Mouse (Mus musculus): ENCODE data around the gene Tas2r102. TPM values are rescaled to one million over a fixed set of nuclear protein-coding genes. Genes with fewer than 3 reads are reported as not detected.

Gene Tas2r102
- not detected in 2 replicates for polyA plus RNA-seq (2015; fragmentation: Nextera tagmentation; extraction: Ambion mirVana)

DNA sequence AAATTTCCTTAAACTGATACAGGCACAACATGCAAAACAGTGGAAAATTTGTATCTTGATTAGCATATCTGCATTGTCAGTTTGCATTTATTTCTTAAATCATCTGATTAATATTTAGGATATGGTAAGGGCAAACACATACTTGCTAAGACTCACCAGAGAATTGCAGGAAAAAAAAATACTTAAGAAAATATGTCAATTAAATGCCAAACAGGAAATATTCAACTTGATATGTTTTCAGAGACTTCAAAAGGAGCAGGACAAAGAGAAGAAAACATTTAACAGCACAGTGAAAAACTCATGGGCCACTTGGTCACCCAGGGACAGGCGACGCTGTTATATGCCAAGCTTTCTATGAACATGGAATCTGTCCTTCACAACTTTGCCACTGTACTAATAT is at the start of gene Tas2r102:
TSS of gene Tas2r102 (plus strand) at position 301 of the 400 bp plus-strand sequence.
- H3K9me3 ChIP-seq (ENCODE audit: low read length): no peaks in the 10 kb centered on the region
- DNase-seq (ENCODE audit: low spot score) (no peak), ATAC-seq (no peak)
- H3K4me2 ChIP-seq (replicated peaks; ENCODE audit: low read depth, low read length): no peak within 1 kb of the TSS
- H3K36me3 ChIP-seq (ENCODE audit: insufficient read depth, low read length): no peaks in the 10 kb centered on the region
- WGBS: 92% methylated on average over 2 of the region's 2 CpGs
- no peaks in the 10 kb centered on the region for H3K27me3 ChIP-seq (replicated peaks; ENCODE audit: insufficient read depth, low read length)
- no peak for TF ChIP-seq CTCF (IDR thresholded peaks at IDR 0.05)
- no peak for TF ChIP-seq EP300 (IDR thresholded peaks at IDR 0.05)
- H3K9ac ChIP-seq (replicated peaks; ENCODE audit: low read depth): no peak within 1 kb of the TSS
- no peak within 1 kb of the TSS for H3K4me3 ChIP-seq (ENCODE audit: low read depth, low read length)
- no peaks in the 10 kb centered on the region for H3K4me1 ChIP-seq (ENCODE audit: insufficient read depth, low read depth, low read length)
- H3K27ac ChIP-seq (ENCODE audit: low read length): no peak within 1 kb of the TSS

DNA sequence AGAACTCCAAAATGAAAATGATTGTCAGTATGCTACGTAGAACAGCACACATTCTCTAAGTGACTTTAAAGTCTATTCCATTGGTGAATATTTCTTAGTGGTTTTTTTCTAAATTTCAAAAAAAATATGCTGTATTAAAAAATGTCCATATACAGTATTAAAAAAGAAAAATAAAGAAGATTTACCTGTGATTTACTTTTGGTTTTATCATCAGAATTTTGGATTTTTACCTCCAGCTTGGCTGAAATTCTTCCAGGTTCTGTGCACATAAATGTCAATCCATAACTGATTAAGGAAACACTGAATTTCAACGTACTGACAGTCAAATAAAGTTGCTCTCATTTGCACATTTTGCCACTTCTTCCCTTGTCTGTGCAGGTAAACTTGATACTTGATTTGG is 24.0 kb upstream of the Tas2r102 start, which contains the start of gene Tas2r115:
TSS of gene Tas2r115 (minus strand) at position 101 of the 400 bp plus-strand sequence.
- WGBS: 53% methylated on average over 2 of the region's 2 CpGs
- Histone ChIP-seq H3K4me3 (ENCODE audit: low read depth, low read length) (no peak within 1 kb of the TSS), H3K9ac (replicated peaks; ENCODE audit: low read depth) (no peak within 1 kb of the TSS), H3K36me3 (ENCODE audit: insufficient read depth, low read length) (no peaks in the 10 kb centered on the region), H3K4me1 (ENCODE audit: insufficient read depth, low read depth, low read length) (no peaks in the 10 kb centered on the region), H3K27me3 (replicated peaks; ENCODE audit: insufficient read depth, low read length) (no peaks in the 10 kb centered on the region), H3K4me2 (replicated peaks; ENCODE audit: low read depth, low read length) (no peak within 1 kb of the TSS), H3K9me3 (ENCODE audit: low read length) (no peaks in the 10 kb centered on the region), H3K27ac (ENCODE audit: low read length) (no peak within 1 kb of the TSS)
- ATAC-seq: no peak
- DNase-seq (ENCODE audit: low spot score): no peak
- TF ChIP-seq CTCF (IDR thresholded peaks at IDR 0.05) (no peak), EP300 (IDR thresholded peaks at IDR 0.05) (no peak)

DNA sequence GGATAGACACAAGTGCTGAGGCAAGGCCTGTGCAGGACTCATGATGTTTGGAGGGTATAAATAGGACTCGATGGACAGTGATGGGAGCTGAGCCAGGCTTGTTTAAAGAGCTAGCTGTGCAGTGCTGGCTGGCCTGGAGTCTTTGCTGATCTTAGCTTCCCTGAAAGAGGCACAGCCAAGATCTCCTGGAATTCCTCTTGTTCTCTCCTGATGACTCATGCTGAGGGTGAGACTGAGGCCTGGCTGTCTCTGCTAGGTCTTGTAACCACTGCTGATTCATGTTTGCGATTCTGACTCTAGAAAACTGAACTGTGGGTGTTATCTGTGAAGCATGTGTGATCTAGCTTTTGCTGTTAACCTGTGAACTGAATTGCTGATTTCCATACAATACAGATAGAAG is 11.7 kb upstream of the Tas2r102 start:
- ATAC-seq (no peak), DNase-seq (ENCODE audit: low spot score) (no peak)
- H3K27me3 ChIP-seq (replicated peaks; ENCODE audit: insufficient read depth, low read length): no peaks in the 10 kb centered on the region
- no peak overlapping the region for H3K9ac ChIP-seq (replicated peaks; ENCODE audit: low read depth)
- H3K36me3 ChIP-seq (ENCODE audit: insufficient read depth, low read length): no peaks in the 10 kb centered on the region
- no peaks in the 10 kb centered on the region for H3K4me1 ChIP-seq (ENCODE audit: insufficient read depth, low read depth, low read length)
- TF ChIP-seq EP300 (IDR thresholded peaks at IDR 0.05): no peak
- TF ChIP-seq CTCF (IDR thresholded peaks at IDR 0.05): no peak
- 69% methylated on average over 2 of the region's 2 CpGs for WGBS
- no peak overlapping the region for H3K4me3 ChIP-seq (ENCODE audit: low read depth, low read length)
- no peaks in the 10 kb centered on the region for H3K9me3 ChIP-seq (ENCODE audit: low read length)
- no peak overlapping the region for H3K4me2 ChIP-seq (replicated peaks; ENCODE audit: low read depth, low read length)
- no peak overlapping the region for H3K27ac ChIP-seq (ENCODE audit: low read length)

DNA sequence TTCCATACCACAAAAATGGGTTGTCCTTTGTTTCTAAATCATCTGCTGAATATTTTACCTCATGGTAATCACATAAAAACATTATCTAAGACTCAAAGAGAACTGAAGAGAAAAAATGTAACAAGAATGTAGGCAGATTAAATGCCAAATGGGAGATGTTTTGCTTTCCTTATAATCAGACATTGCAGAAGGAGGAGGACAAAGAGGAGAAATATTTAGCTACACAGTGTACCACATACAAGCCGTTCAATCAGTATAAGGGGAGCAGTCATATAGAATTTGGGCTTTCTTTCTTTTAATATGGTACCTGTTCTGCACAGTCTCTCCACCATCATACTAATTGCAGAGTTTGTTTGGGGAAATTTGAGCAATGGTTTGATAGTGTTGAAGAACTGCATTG is 7.5 kb upstream of the Tas2r102 start, which contains the start of gene Tas2r124:
TSS of gene Tas2r124 (plus strand) at position 301 of the 400 bp plus-strand sequence.
- Histone ChIP-seq H3K4me1 (ENCODE audit: insufficient read depth, low read depth, low read length) (no peaks in the 10 kb centered on the region), H3K27ac (ENCODE audit: low read length) (no peak within 1 kb of the TSS), H3K27me3 (replicated peaks; ENCODE audit: insufficient read depth, low read length) (no peaks in the 10 kb centered on the region), H3K9me3 (ENCODE audit: low read length) (no peaks in the 10 kb centered on the region), H3K4me2 (replicated peaks; ENCODE audit: low read depth, low read length) (no peak within 1 kb of the TSS), H3K9ac (replicated peaks; ENCODE audit: low read depth) (no peak within 1 kb of the TSS), H3K4me3 (ENCODE audit: low read depth, low read length) (no peak within 1 kb of the TSS), H3K36me3 (ENCODE audit: insufficient read depth, low read length) (no peaks in the 10 kb centered on the region)
- ATAC-seq (no peak), DNase-seq (ENCODE audit: low spot score) (no peak)
- TF ChIP-seq EP300 (IDR thresholded peaks at IDR 0.05) (no peak), CTCF (IDR thresholded peaks at IDR 0.05) (no peak)
- 86% methylated on average over 1 of the region's 1 CpGs for WGBS

DNA sequence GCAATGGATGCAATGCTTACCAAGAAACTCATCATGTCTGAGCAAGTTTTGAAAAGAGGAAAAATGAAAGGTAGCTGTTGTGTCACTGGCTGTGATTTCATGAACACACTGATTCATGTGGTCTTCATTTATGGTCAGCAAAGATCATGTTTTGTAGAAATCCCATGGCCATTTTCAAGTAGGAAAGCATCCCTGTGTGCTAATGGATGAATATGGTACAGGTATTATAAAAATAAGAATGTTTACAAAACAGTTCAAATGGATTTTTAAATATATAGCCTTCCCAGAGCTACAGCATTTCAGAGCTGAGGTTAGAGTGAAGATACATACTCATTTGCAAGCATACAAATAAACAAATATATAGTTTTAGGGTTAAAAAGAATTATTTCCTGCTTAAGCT is 16.1 kb downstream of the Tas2r102 start, which contains the start of gene Tas2r136:
TSS of gene Tas2r136 (minus strand) at position 101 of the 400 bp plus-strand sequence.
- Histone ChIP-seq H3K36me3 (ENCODE audit: insufficient read depth, low read length) (no peaks in the 10 kb centered on the region), H3K4me3 (ENCODE audit: low read depth, low read length) (no peak within 1 kb of the TSS)
- no peak for TF ChIP-seq CTCF (IDR thresholded peaks at IDR 0.05)
- TF ChIP-seq EP300 (IDR thresholded peaks at IDR 0.05): no peak

DNA sequence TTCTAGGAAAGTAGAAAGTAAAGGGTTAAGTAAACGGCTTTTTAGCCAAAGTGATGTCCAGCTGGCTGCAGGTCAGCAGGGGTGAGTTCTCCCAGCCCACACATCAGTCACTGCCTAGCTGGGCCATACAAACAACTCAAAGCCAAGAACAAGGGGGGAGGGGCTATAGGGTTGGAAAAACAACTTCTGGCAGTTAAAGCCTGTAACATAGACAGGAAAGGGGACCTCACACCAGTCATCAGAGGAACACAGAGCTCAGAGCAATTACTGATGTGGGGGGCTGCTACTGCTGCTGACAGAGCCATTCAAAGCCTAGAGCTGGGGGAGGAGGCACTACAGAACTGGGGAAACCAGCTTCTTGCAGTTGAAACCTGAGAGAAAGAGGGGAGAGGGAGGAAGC is 33.5 kb downstream of the Tas2r102 start:
- peaks cover 4% of the 10 kb centered on the region; the same call in 1 of the 2 replicates for H3K9me3 ChIP-seq (ENCODE audit: low read length)
- 5% methylated on average over 1 of the region's 1 CpGs for WGBS
- no peaks in the 10 kb centered on the region for H3K36me3 ChIP-seq (ENCODE audit: insufficient read depth, low read length)
- no peak overlapping the region for H3K4me3 ChIP-seq (ENCODE audit: low read depth, low read length)
- H3K27me3 ChIP-seq (replicated peaks; ENCODE audit: insufficient read depth, low read length): no peaks in the 10 kb centered on the region
- H3K9ac ChIP-seq (replicated peaks; ENCODE audit: low read depth): no peak overlapping the region
- ATAC-seq (peak; percentile 55), DNase-seq (ENCODE audit: low spot score) (peak; percentile 27)
- H3K27ac ChIP-seq (ENCODE audit: low read length): no peak overlapping the region
- TF ChIP-seq EP300 (IDR thresholded peaks at IDR 0.05) (no peak), CTCF (IDR thresholded peaks at IDR 0.05) (no peak)
- no peak overlapping the region for H3K4me2 ChIP-seq (replicated peaks; ENCODE audit: low read depth, low read length)
- H3K4me1 ChIP-seq (ENCODE audit: insufficient read depth, low read depth, low read length): no peaks in the 10 kb centered on the region

More for the DNA sequence above, 16.1 kb downstream of the Tas2r102 start, which contains the start of gene Tas2r136:
- H3K27ac ChIP-seq (ENCODE audit: low read length): no peak within 1 kb of the TSS
- ATAC-seq (no peak), DNase-seq (ENCODE audit: low spot score) (no peak)
- H3K4me2 ChIP-seq (replicated peaks; ENCODE audit: low read depth, low read length): no peak within 1 kb of the TSS
- H3K9me3 ChIP-seq (ENCODE audit: low read length): no peaks in the 10 kb centered on the region
- H3K27me3 ChIP-seq (replicated peaks; ENCODE audit: insufficient read depth, low read length): no peaks in the 10 kb centered on the region
- no peaks in the 10 kb centered on the region for H3K4me1 ChIP-seq (ENCODE audit: insufficient read depth, low read depth, low read length)
- no peak within 1 kb of the TSS for H3K9ac ChIP-seq (replicated peaks; ENCODE audit: low read depth)

DNA sequence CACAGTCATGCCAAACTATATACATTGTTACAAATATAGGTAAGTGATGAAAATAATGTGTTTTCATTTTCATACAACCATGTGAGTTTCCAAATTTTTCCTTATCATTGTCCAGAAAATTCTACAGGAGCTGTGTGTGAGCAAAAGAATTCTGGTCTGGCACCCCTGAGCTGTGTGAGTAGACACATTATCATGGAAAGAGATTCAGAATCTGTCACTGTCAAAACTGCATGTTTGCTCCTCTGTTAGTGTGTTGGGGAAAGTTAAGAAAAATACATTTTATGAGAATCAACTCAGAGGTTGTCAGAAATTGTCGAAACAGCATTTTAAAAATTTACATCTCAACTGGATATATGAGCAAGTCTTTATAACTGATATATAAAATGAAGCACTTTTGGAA is 40.6 kb downstream of the Tas2r102 start, which contains the start of gene Tas2r117:
TSS of gene Tas2r117 (plus strand) at position 301 of the 400 bp plus-strand sequence.
- H3K27me3 ChIP-seq (replicated peaks; ENCODE audit: insufficient read depth, low read length): no peaks in the 10 kb centered on the region
- ATAC-seq (no peak), DNase-seq (ENCODE audit: low spot score) (no peak)
- H3K9me3 ChIP-seq (ENCODE audit: low read length): no peaks in the 10 kb centered on the region
- no peaks in the 10 kb centered on the region for H3K4me1 ChIP-seq (ENCODE audit: insufficient read depth, low read depth, low read length)
- no peak within 1 kb of the TSS for H3K4me3 ChIP-seq (ENCODE audit: low read depth, low read length)
- H3K9ac ChIP-seq (replicated peaks; ENCODE audit: low read depth): no peak within 1 kb of the TSS
- TF ChIP-seq EP300 (IDR thresholded peaks at IDR 0.05) (no peak), CTCF (IDR thresholded peaks at IDR 0.05) (no peak)
- no peak within 1 kb of the TSS for H3K27ac ChIP-seq (ENCODE audit: low read length)
- no peak within 1 kb of the TSS for H3K4me2 ChIP-seq (replicated peaks; ENCODE audit: low read depth, low read length)
- 69% methylated on average over 1 of the region's 1 CpGs for WGBS
- H3K36me3 ChIP-seq (ENCODE audit: insufficient read depth, low read length): no peaks in the 10 kb centered on the region

Other genes with a start within 250 kb of the Tas2r102 start
- gene Prh1, start 192.3 kb upstream of the Tas2r102 start, polyA plus RNA-seq (2015; fragmentation: Nextera tagmentation; extraction: Ambion mirVana): not detected in 2 replicates
- not detected in 2 replicates for gene Prp2, start 166.2 kb upstream of the Tas2r102 start, polyA plus RNA-seq (2015; fragmentation: Nextera tagmentation; extraction: Ambion mirVana)
- gene A630073D07Rik, start 110.6 kb upstream of the Tas2r102 start, polyA plus RNA-seq (2015; fragmentation: Nextera tagmentation; extraction: Ambion mirVana): not detected in 2 replicates
- gene Tas2r120, start 105.2 kb upstream of the Tas2r102 start, polyA plus RNA-seq (2015; fragmentation: Nextera tagmentation; extraction: Ambion mirVana): not detected in 2 replicates
- not detected in 2 replicates for gene Tas2r121, start 61.1 kb upstream of the Tas2r102 start, polyA plus RNA-seq (2015; fragmentation: Nextera tagmentation; extraction: Ambion mirVana)
- not detected in 2 replicates for gene Tas2r122, start 50.2 kb upstream of the Tas2r102 start, polyA plus RNA-seq (2015; fragmentation: Nextera tagmentation; extraction: Ambion mirVana)
- gene Tas2r115, start 24.1 kb upstream of the Tas2r102 start, polyA plus RNA-seq (2015; fragmentation: Nextera tagmentation; extraction: Ambion mirVana): not detected in 2 replicates
- gene Tas2r124, start 7.4 kb upstream of the Tas2r102 start, polyA plus RNA-seq (2015; fragmentation: Nextera tagmentation; extraction: Ambion mirVana): not detected in 2 replicates
- not detected in 2 replicates for gene Tas2r136, start 16.0 kb downstream of the Tas2r102 start, polyA plus RNA-seq (2015; fragmentation: Nextera tagmentation; extraction: Ambion mirVana)
- not detected in 2 replicates for gene Tas2r117, start 40.7 kb downstream of the Tas2r102 start, polyA plus RNA-seq (2015; fragmentation: Nextera tagmentation; extraction: Ambion mirVana)
- gene Tas2r123, start 85.0 kb downstream of the Tas2r102 start, polyA plus RNA-seq (2015; fragmentation: Nextera tagmentation; extraction: Ambion mirVana): not detected in 2 replicates
- not detected in 2 replicates for gene Tas2r116, start 93.3 kb downstream of the Tas2r102 start, polyA plus RNA-seq (2015; fragmentation: Nextera tagmentation; extraction: Ambion mirVana)
- gene Tas2r110, start 105.9 kb downstream of the Tas2r102 start, polyA plus RNA-seq (2015; fragmentation: Nextera tagmentation; extraction: Ambion mirVana): not detected in 2 replicates
- not detected in 2 replicates for gene Tas2r113, start 130.9 kb downstream of the Tas2r102 start, polyA plus RNA-seq (2015; fragmentation: Nextera tagmentation; extraction: Ambion mirVana)
- not detected in 2 replicates for gene Tas2r125, start 147.5 kb downstream of the Tas2r102 start, polyA plus RNA-seq (2015; fragmentation: Nextera tagmentation; extraction: Ambion mirVana)
- not detected in 2 replicates for gene Tas2r129, start 189.0 kb downstream of the Tas2r102 start, polyA plus RNA-seq (2015; fragmentation: Nextera tagmentation; extraction: Ambion mirVana)
- not detected in 2 replicates for gene Tas2r131, start 195.8 kb downstream of the Tas2r102 start, polyA plus RNA-seq (2015; fragmentation: Nextera tagmentation; extraction: Ambion mirVana)
- gene Tas2r109, start 218.8 kb downstream of the Tas2r102 start, polyA plus RNA-seq (2015; fragmentation: Nextera tagmentation; extraction: Ambion mirVana): not detected in 2 replicates